Mouse (Mus musculus): ENCODE measurements around the gene Ccdc125. TPM values are rescaled to one million over a fixed set of nuclear protein-coding genes. Genes with fewer than 3 reads are reported as not detected.

Gene Ccdc125
- polyA plus RNA-seq (2012; rRNA removed), result 0.24 and 0.35 TPM in 2 replicates

DNA sequence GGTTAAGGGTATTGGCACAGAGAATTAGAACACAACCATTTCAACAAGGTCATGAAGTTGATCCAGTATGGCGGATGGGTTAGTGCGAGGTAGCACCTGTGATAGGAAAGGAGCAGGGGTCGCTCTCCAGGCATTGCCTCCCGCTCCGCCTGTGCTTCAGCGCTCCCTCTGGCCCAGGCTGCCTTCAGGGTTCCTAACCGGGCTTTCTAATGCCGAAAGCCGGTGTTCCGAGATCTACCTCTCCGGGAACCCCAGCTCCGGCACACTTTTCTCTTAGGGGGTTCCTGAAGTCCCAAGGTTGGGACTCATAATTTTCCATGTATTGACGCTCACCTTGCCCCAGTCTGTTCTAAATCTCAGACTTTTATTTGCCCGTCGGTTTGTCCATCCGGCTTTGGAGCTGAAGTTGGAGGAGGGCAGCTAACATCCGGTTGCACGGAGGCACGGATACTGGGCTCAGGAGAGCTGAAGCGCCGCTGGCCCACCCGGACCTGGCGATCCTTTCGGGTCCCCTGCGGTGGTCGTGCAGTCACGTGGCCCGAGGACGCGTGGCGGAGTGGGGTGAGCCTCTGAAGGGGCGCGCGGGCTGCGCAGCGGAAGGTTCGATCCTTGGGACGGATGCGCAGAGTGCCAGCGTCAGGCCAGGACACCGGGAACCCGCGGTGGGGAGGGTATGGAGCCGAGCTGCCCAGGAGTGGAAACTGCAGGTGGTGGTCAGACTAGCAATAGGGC lies at the start of gene Ccdc125:
Ccdc125 (plus strand) TSS at position 427 of the 732 bp plus-strand sequence.

DNA sequence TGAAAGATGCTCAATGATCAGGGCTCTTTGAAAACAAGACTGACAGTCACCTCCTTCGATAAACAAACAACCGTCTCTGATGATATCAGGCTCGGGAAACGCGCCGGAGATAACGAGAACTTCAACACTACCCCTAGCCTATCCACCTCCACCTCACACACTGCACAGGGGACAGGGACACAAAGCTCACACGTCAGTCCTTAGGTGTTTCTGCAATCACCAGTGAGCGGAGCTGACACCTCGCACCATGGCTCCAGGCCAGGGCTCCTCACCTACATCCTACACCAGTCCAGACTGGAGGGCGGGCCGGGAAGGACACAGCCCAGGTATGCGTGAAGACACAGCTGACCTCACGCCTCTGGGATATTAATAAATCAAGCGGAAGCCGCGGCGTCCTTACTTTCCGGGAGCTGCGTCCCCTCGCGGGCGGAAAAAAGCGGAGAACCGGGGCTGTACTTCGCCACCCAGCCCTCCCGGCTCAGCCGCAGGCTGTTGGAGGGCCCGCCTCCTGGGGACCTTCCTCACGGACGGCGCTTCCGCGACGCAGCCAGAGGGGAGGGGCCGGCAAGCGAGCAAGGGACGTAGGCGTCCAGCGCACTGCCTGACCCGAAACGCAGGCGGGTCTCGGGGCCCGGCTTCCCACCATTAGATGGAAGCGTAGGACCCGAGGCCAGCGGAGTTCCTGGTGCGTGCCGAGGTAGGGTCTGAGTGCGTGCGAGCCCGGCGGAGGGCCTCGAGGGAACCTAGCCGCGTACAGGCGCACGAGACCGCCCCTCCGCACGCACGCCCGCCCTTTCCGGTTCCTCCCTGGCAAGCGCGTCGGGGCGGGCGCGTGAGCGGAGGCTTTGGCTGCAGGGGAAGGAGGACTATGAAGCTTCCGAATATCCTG lies 18.7 kb upstream of the Ccdc125 start, which contains the start of the genes Ak6 and Rad17:
Ak6 (plus strand) TSS at position 430 of the 889 bp plus-strand sequence.
Rad17 (minus strand) TSS at position 502 of the 889 bp plus-strand sequence.

DNA sequence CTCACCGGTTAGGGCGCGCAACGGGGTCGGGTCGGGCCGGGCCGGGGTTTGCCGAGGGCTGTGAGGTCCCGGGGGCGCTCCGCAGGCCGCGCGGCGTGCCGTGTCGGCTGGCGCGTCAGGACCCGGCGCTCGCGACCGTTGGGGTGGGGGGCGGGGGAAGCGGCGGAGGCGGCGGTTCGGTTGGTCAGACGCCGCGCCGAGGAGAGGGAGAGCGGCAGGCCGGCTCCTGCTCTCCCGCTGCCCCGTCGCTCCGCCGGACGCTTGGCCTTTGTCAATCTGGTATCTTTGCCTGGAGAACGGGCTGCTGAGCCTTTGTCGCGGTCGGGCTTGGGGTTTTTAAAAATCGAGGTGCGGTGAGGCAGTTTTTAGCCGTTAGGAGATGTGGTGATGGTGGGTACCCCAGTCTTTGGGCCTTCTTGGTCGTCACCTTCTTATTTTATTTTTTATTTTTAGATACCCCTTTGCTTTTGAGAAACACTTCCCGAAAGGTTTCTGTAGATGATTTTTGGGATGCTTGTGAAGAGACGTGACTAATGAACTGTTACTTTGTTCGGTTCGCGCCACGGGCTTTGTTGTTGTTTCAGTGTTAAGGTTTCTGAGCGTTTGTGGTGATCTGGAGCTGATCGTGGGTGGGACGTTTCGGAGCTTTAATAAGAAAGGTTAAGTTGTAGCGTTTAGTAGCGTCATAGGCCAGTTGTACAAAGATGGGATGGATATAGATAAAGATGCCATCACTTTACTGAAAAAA lies 17.9 kb upstream of the Ccdc125 start, which contains the start of gene Taf9:
Taf9 (plus strand) TSS at position 141 of the 748 bp plus-strand sequence.

DNA sequence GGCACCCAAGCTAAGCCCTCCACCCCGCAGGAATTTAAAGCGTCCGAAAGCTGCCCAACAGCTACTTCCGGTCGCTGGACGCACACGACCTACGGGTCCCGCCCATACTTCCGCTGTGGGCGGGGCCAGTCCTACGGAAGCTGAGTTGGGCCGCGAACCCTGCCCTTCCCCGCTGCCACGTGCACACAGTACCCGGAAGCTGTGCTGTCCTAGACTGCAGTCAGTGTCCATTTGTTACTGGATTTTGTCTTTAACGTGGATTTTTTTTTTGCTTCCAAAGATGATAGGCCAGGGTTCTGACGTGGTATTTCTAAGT lies 61.3 kb downstream of the Ccdc125 start, which contains the start of gene Cdk7:
Cdk7 (minus strand) TSS at position 79 of the 316 bp plus-strand sequence.

DNA sequence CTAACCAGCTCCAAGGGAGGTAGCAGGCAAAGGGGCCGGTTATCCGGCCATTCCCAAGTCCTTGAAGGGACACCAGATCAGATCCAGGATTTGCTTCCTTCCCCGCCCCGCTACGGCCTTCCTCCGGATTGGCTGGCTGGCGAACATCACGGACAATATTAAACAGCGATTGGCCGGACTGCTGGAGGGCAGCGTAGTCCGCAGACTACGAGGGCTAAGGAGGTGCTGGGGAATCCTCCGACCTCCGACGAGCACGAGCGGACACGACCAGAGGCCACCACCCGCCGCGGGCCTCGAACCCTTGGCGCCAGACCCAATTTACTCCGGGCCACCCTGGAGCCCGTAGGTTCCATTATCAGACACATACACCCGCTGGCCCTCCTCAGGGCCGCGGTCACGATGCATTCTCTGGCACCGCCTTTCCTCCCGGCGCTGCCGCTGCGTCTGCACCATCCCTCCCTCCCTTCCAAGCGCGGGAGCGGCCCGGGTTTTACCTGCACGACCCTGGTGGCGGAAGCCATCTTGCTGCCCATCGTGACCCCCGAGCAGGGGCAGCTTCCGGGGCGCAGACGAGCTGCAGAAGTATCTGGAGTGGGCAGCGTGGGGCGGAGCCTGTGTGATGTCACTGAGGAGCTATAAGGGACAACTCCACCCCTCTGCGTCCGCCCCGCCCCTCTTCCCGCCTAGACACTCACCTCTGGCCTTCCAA lies 74.7 kb downstream of the Ccdc125 start, which contains the start of gene Mrps36:
Mrps36 (minus strand) TSS at position 624 of the 709 bp plus-strand sequence.

Other genes starting within 250 kb of the Ccdc125 start
- 0.03 and 0.23 TPM in 2 replicates for gene Naip1, start 216.8 kb upstream of the Ccdc125 start, polyA plus RNA-seq (2012; rRNA removed)
- gene Gtf2h2, start 177.1 kb upstream of the Ccdc125 start, polyA plus RNA-seq (2012; rRNA removed), result 4.9 and 13.1 TPM in 2 replicates
- gene Ocln, start 117.0 kb upstream of the Ccdc125 start, polyA plus RNA-seq (2012; rRNA removed), result 3.3 and 5.5 TPM in 2 replicates
- gene Marveld2, start 52.7 kb upstream of the Ccdc125 start, polyA plus RNA-seq (2012; rRNA removed), result 4.3 and 5.3 TPM in 2 replicates
- 4.1 and 4.6 TPM in 2 replicates for gene Ak6, start 18.7 kb upstream of the Ccdc125 start, polyA plus RNA-seq (2012; rRNA removed)
- gene Rad17, start 18.7 kb upstream of the Ccdc125 start, polyA plus RNA-seq (2012; rRNA removed), result 0.14 and 0.57 TPM in 2 replicates
- gene Taf9, start 18.1 kb upstream of the Ccdc125 start, polyA plus RNA-seq (2012; rRNA removed), result not detected in 2 replicates
- gene Cdk7, start 61.2 kb downstream of the Ccdc125 start, polyA plus RNA-seq (2012; rRNA removed), result 3.8 and 5.3 TPM in 2 replicates
- gene Mrps36, start 74.9 kb downstream of the Ccdc125 start, polyA plus RNA-seq (2012; rRNA removed), result 10.3 and 11.9 TPM in 2 replicates
- 0.09 TPM in 1 of 2 replicates, not detected in the other for gene Cenph, start 106.2 kb downstream of the Ccdc125 start, polyA plus RNA-seq (2012; rRNA removed)
- gene Ccnb1, start 116.9 kb downstream of the Ccdc125 start, polyA plus RNA-seq (2012; rRNA removed), result 2.4 and 3.7 TPM in 2 replicates
- 5.9 and 6.8 TPM in 2 replicates for gene Slc30a5, start 163.7 kb downstream of the Ccdc125 start, polyA plus RNA-seq (2012; rRNA removed)

All from stomach, adult 2 months (tissue).